Mouse (Mus musculus) MEL (cell line): ENCODE measurements around the gene Igf2bp2. TPM values are rescaled to one million over a fixed set of nuclear protein-coding genes. Genes with fewer than 3 reads are reported as not detected.

Experiments
- DNase-seq: peaks from one replicate; pipeline ENCODE4 v3.0.0; 2011; ENCODE audit warnings: low read depth, low spot score
- H3K27ac ChIP-seq: 2 replicates; pipeline ENCODE4 v1.5.1; 2012; ENCODE audit warnings: low read depth, mild to moderate bottlenecking, control low read depth, low read length, moderate library complexity; ENCODE audit not compliant: control insufficient read depth
- H3K27me3 ChIP-seq, 2 experiments: fragments of 150-350 bp in 1 of 2; sonication (generic) in 1 of 2; 2 replicates each; pipeline ENCODE4 v1.6.1; 2012; ENCODE audit warnings: low read length in 2 of 2, mild to moderate bottlenecking in 2 of 2, improper control_type of control experiment in 1 of 2, moderate library complexity in 1 of 2; ENCODE audit not compliant: insufficient read depth in 2 of 2, control insufficient read depth in 1 of 2
- H3K36me3 ChIP-seq, 2 experiments: 2 replicates each; pipeline ENCODE4 v1.6.1; 2012 to 2014; ENCODE audit warnings: low read length in 2 of 2, improper control_type of control experiment in 1 of 2, inconsistent platforms in 1 of 2, mild to moderate bottlenecking in 1 of 2; ENCODE audit not compliant: insufficient read depth in 2 of 2, control insufficient read depth in 1 of 2
- H3K4me1 ChIP-seq, 2 experiments: fragments of 150-350 bp in 1 of 2; sonication (generic) in 1 of 2; 2 replicates each; pipeline ENCODE4 v1.6.1; 2012; ENCODE audit warnings: low read length in 2 of 2, improper control_type of control experiment in 1 of 2, mild to moderate bottlenecking in 1 of 2; ENCODE audit not compliant: insufficient read depth in 2 of 2, control insufficient read depth in 1 of 2
- H3K4me3 ChIP-seq, 2 experiments: fragments of 150-350 bp in 1 of 2; sonication (generic) in 1 of 2; 2 replicates each; pipeline ENCODE4 v1.5.1; 2012; ENCODE audit warnings: low read depth in 2 of 2, low read length in 2 of 2, mild to moderate bottlenecking in 2 of 2, moderate library complexity in 2 of 2, control low read depth in 1 of 2, improper control_type of control experiment in 1 of 2; ENCODE audit not compliant: control insufficient read depth in 1 of 2, insufficient read depth in 1 of 2
- H3K79me2 ChIP-seq: 2 replicates; pipeline ENCODE4 v1.6.1; 2012; ENCODE audit warnings: mild to moderate bottlenecking, low read length, moderate library complexity; ENCODE audit not compliant: control insufficient read depth, poor library complexity, insufficient read depth
- H3K9ac ChIP-seq: 2 replicates; pipeline ENCODE4 v1.6.1; 2012; ENCODE audit warnings: low read depth, mild to moderate bottlenecking, control low read depth, low read length, moderate library complexity; ENCODE audit not compliant: control insufficient read depth, poor library complexity, severe bottlenecking
- H3K9me3 ChIP-seq: fragments of 150-350 bp; sonication (generic); replicated peaks from 2 replicates; pipeline ENCODE4 v1.6.1; 2012; ENCODE audit warnings: mild to moderate bottlenecking, low read length, improper control_type of control experiment, moderate library complexity; ENCODE audit not compliant: insufficient read depth
- BHLHE40 ChIP-seq: IDR thresholded peaks from 2 replicates; pipeline ENCODE4 v1.6.1; 2012; ENCODE audit warnings: low read depth, mild to moderate bottlenecking, inconsistent platforms, low read length, improper control_type of control experiment, borderline replicate concordance
- CHD1 ChIP-seq: IDR thresholded peaks from 2 replicates; pipeline ENCODE4 v1.6.1; 2012; ENCODE audit warnings: low read depth, mild to moderate bottlenecking, inconsistent platforms, low read length, improper control_type of control experiment
- CHD2 ChIP-seq: IDR thresholded peaks from 2 replicates; pipeline ENCODE4 v1.6.1; 2011; ENCODE audit warnings: low read length, improper control_type of control experiment
- CTCF ChIP-seq, 3 experiments: IDR thresholded peaks in 2 of 3; conservative IDR thresholded peaks in 1 of 3; 2 replicates each; pipeline ENCODE4 v1.5.1; 2011 to 2012; ENCODE audit warnings: low read length in 3 of 3, low read depth in 2 of 3, mild to moderate bottlenecking in 2 of 3, improper control_type of control experiment in 1 of 3, inconsistent platforms in 1 of 3, mixed read lengths in 1 of 3, moderate library complexity in 1 of 3; ENCODE audit not compliant: control insufficient read depth in 1 of 3, insufficient read depth in 1 of 3, poor library complexity in 1 of 3, severe bottlenecking in 1 of 3
- E2F4 ChIP-seq: IDR thresholded peaks from 2 replicates; pipeline ENCODE4 v1.6.1; 2011; ENCODE audit warnings: low read depth, low read length, improper control_type of control experiment, borderline replicate concordance
- GABPA ChIP-seq: IDR thresholded peaks from 2 replicates; pipeline ENCODE4 v1.6.1; 2012; ENCODE audit warnings: low read depth, mild to moderate bottlenecking, inconsistent platforms, low read length, improper control_type of control experiment, moderate library complexity
- GATA1 ChIP-seq: IDR thresholded peaks from 2 replicates; pipeline ENCODE4 v1.6.1; 2011; ENCODE audit warnings: low read depth, low read length, improper control_type of control experiment
- HCFC1 ChIP-seq: IDR thresholded peaks from 2 replicates; pipeline ENCODE4 v1.6.1; 2012; ENCODE audit warnings: low read depth, mild to moderate bottlenecking, inconsistent platforms, low read length, improper control_type of control experiment, moderate library complexity
- KAT2A ChIP-seq: conservative IDR thresholded peaks from 2 replicates; pipeline ENCODE4 v1.6.1; 2012; ENCODE audit warnings: low read depth, low read length, improper control_type of control experiment, inconsistent platforms
- MAX ChIP-seq: IDR thresholded peaks from 2 replicates; pipeline ENCODE4 v1.6.1; 2011; ENCODE audit warnings: low read length, improper control_type of control experiment
- MAZ ChIP-seq: IDR thresholded peaks from 2 replicates; pipeline ENCODE4 v1.6.1; 2012; ENCODE audit warnings: low read depth, mild to moderate bottlenecking, inconsistent platforms, low read length, improper control_type of control experiment
- MEF2A ChIP-seq: IDR thresholded peaks from 2 replicates; pipeline ENCODE4 v1.6.1; 2014; ENCODE audit warnings: low read depth, mild to moderate bottlenecking, inconsistent platforms, low read length, improper control_type of control experiment; ENCODE audit not compliant: poor library complexity, insufficient replicate concordance, severe bottlenecking; ENCODE audit errors: extremely low read depth
- MYC ChIP-seq: IDR thresholded peaks from 2 replicates; pipeline ENCODE4 v1.6.1; 2011; ENCODE audit warnings: low read depth, mild to moderate bottlenecking, low read length, improper control_type of control experiment, moderate library complexity
- POLR2A ChIP-seq, 2 experiments: IDR thresholded peaks; 2 replicates each; pipeline ENCODE4 v1.6.1; 2011 to 2012; ENCODE audit warnings: low read length in 2 of 2, mild to moderate bottlenecking in 2 of 2, control low read depth in 1 of 2, improper control_type of control experiment in 1 of 2, low read depth in 1 of 2, moderate library complexity in 1 of 2; ENCODE audit not compliant: control insufficient read depth in 1 of 2, insufficient read depth in 1 of 2, poor library complexity in 1 of 2
- SIN3A ChIP-seq: IDR thresholded peaks from 2 replicates; pipeline ENCODE4 v1.6.1; 2012; ENCODE audit warnings: low read length, improper control_type of control experiment, inconsistent platforms
- SMC3 ChIP-seq: IDR thresholded peaks from 2 replicates; pipeline ENCODE4 v1.6.1; 2011; ENCODE audit warnings: low read depth, low read length, improper control_type of control experiment
- TAL1 ChIP-seq: IDR thresholded peaks from 2 replicates; pipeline ENCODE4 v1.6.1; 2012; ENCODE audit warnings: mild to moderate bottlenecking, inconsistent platforms, low read length, moderate library complexity, mixed read lengths
- UBTF ChIP-seq: IDR thresholded peaks from 2 replicates; pipeline ENCODE4 v1.6.1; 2012; ENCODE audit warnings: low read depth, mild to moderate bottlenecking, inconsistent platforms, low read length, improper control_type of control experiment, moderate library complexity, borderline replicate concordance; ENCODE audit not compliant: insufficient read depth
- USF1 ChIP-seq: IDR thresholded peaks from 2 replicates; pipeline ENCODE4 v1.6.1; 2014; ENCODE audit warnings: low read depth, mild to moderate bottlenecking, inconsistent platforms, low read length, improper control_type of control experiment, moderate library complexity
- USF2 ChIP-seq, 2 experiments: IDR thresholded peaks; 2 replicates each; pipeline ENCODE4 v1.6.1; 2011 to 2012; ENCODE audit warnings: improper control_type of control experiment in 2 of 2, low read length in 2 of 2, borderline replicate concordance in 1 of 2, inconsistent platforms in 1 of 2, low read depth in 1 of 2, mild to moderate bottlenecking in 1 of 2; ENCODE audit not compliant: insufficient read depth in 1 of 2
- polyA plus RNA-seq, 2 experiments: library from polyadenylated mRNA; stranded (reverse) in 1 of 2; unstranded in 1 of 2; fragments of >175 nt in 1 of 2; fragments of >200 nt in 1 of 2; gene quantifications; 2 replicates each; pipeline versions ENCODE4 v1.2.1 to v1.2.4; 2012; ENCODE audit warnings: low replicate concordance in 2 of 2, low read depth in 1 of 2; ENCODE audit not compliant: insufficient read length in 2 of 2, insufficient read depth in 1 of 2, missing spikeins in 1 of 2
- total RNA-seq: library from RNA; depleted of rRNA; stranded (reverse); fragments of 300-350 nt; gene quantifications from 2 replicates; pipeline ENCODE4 v1.2.3, GENCODE M21; 2012

The Igf2bp2 gene
- total and polyA plus RNA-seq, 3 experiments = 0.23 to 0.86 TPM; not detected in 1

DNA sequence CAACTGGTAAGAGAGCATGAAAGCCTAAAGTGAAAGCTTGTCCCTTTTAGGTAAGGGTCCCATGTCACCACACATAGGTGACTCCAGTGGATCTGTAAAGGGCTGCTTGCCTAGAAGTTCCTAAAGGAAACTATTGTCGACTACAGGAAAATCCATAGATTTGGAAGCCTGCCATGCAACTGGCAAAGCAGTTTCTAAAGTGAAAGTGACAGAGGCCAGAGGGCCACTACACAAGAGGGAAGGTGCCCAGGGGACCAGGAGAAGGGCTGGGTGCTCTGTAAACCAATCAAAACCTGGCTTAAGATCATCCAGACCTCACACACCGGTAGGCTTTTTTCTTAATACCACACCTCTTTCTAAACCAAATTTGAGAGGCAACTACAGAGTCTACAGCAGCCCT lies 12.7 kb downstream of the Igf2bp2 start:
- H3K27me3 ChIP-seq = peaks cover 6 to 7% of the 10 kb centered on the region in 2 experiments
- peak; percentile 11 for DNase-seq
- H3K9me3 ChIP-seq = no peaks in the 10 kb centered on the region
- no peak overlapping the region; the same call in 1 of the 2 replicates for H3K9ac ChIP-seq
- no peak overlapping the region for H3K27ac ChIP-seq
- no peaks in the 10 kb centered on the region for H3K79me2 ChIP-seq
- no peak for TF ChIP-seq E2F4
- TF ChIP-seq GATA1 = no peak
- TF ChIP-seq CTCF (IDR thresholded peaks at IDR 0.05 in 2 of 3, conservative IDR thresholded peaks at IDR 0.05 in 1 of 3; ENCODE audit: control insufficient read depth in 1 of 3, insufficient read depth in 1 of 3, low read depth in 2 of 3, low read length in 3 of 3, poor library complexity in 1 of 3, severe bottlenecking in 1 of 3) = no peak
- no peak for TF ChIP-seq USF2 (IDR thresholded peaks at IDR 0.05; ENCODE audit: borderline replicate concordance in 1 of 2, insufficient read depth in 1 of 2, low read depth in 1 of 2, low read length in 2 of 2)
- no peak for TF ChIP-seq CHD1
- no peak for TF ChIP-seq MAZ
- no peak for TF ChIP-seq SMC3
- TF ChIP-seq GABPA = no peak
- TF ChIP-seq MAX = no peak
- TF ChIP-seq KAT2A = no peak
- TF ChIP-seq UBTF = no peak
- H3K36me3 ChIP-seq = no peaks in the 10 kb centered on the region
- no peaks in the 10 kb centered on the region for H3K4me1 ChIP-seq
- peak overlapping the region; percentile 24 to 26; a peak in 2 of 4 replicates for H3K4me3 ChIP-seq

DNA sequence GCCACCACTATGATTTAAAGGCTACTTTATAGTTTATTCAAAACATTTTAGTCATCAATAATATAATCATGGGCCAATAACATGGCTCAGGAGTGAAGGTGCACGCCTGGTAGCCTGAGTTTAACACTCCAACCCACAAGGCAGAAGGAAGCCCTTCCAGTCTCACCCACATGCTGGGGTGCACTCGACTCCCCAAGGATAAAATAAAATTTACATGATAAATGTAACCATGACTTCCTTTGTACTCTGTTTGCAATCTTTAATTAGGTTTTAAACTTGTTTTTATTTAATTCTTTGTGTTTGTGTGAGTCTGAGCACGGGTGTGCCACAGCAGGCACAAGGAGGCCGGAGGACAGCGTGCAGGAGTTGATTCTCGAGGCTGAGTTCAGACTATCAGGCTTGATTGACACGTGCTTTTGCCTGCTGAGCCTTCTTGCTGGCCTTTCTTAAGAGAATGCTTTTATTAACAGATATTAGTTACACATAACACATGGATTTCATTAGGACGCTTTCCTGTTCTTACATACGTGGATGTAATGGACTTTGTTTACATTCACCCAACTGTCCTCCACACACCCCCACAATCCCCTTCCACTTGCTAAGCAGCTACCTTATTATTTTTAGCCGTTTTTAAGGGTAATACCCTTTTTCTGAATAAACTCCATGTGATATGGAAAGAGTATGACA lies 13.3 kb downstream of the Igf2bp2 start:
- H3K79me2 ChIP-seq = no peaks in the 10 kb centered on the region
- DNase-seq = no peak
- H3K9me3 ChIP-seq = no peaks in the 10 kb centered on the region
- no peak overlapping the region for H3K9ac ChIP-seq
- H3K4me3 ChIP-seq = peak overlapping the region; percentile 24 to 44; a peak in 2 of 4 replicates
- no peak for TF ChIP-seq MYC
- TF ChIP-seq TAL1 = no peak
- TF ChIP-seq MAX = peak; percentile 44; the same call in 1 of the 2 replicates
- H3K27ac ChIP-seq = no peak overlapping the region
- H3K27me3 ChIP-seq = peaks cover under 1 to 11% of the 10 kb centered on the region in 2 experiments
- H3K4me1 ChIP-seq = no peaks in the 10 kb centered on the region
- no peaks in the 10 kb centered on the region for H3K36me3 ChIP-seq

DNA sequence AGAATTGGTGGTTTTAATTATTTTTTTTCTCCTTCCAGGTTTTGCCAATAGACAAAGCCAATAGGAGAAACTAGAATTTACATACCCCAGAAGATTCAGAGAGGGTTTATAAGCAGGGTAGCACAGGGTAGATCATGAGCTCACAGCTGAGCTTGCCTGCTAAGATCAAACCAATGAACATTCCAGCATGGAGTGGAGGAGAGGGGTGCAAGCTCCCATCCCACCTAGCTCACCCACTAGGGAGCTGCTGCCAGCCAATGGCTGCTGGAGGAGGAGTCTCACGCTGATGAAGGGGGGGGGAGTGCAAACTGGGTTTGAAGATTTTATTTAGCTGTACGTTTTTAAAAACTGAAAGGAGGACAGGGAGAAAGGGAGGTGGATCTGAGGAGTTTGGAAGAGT lies 14.0 kb downstream of the Igf2bp2 start:
- Histone ChIP-seq H3K4me3 (no peak overlapping the region), H3K9me3 (no peaks in the 10 kb centered on the region), H3K36me3 (no peaks in the 10 kb centered on the region)
- DNase-seq = no peak
- TF ChIP-seq MAZ (no peak), UBTF (no peak), SIN3A (no peak), POLR2A (IDR thresholded peaks at IDR 0.05; ENCODE audit: control insufficient read depth in 1 of 2, insufficient read depth in 1 of 2, low read depth in 1 of 2, low read length in 2 of 2, poor library complexity in 1 of 2) (no peak), BHLHE40 (no peak), GABPA (no peak), CHD2 (no peak), USF1 (no peak), E2F4 (no peak), KAT2A (no peak), HCFC1 (no peak), USF2 (IDR thresholded peaks at IDR 0.05; ENCODE audit: borderline replicate concordance in 1 of 2, insufficient read depth in 1 of 2, low read depth in 1 of 2, low read length in 2 of 2) (no peak), MEF2A (no peak), SMC3 (no peak)
- TF ChIP-seq, all 39 proteins: peak for 0
- H3K27me3 ChIP-seq = peaks cover 0 to 8% of the 10 kb centered on the region in 2 experiments; a peak in 3 of 4 replicates
- H3K27ac ChIP-seq = no peak overlapping the region
- H3K4me1 ChIP-seq = no peaks in the 10 kb centered on the region
- H3K79me2 ChIP-seq = no peaks in the 10 kb centered on the region
- no peak overlapping the region for H3K9ac ChIP-seq
